Mouse (Mus musculus) ES-E14 (cell line): ENCODE measurements around the gene Dnajc13.

ENCODE experiments used
- HCFC1 ChIP-seq: IDR thresholded peaks from 2 replicates; pipeline ENCODE4 v1.6.1; 2012; ENCODE audit warnings: low read length, inconsistent platforms, borderline replicate concordance; ENCODE audit not compliant: insufficient read depth
- ZC3H11A ChIP-seq: IDR thresholded peaks from 2 replicates; pipeline ENCODE4 v1.6.1; 2012; ENCODE audit warnings: low read depth, mild to moderate bottlenecking, inconsistent platforms, low read length, borderline replicate concordance

- TF ChIP-seq ZC3H11A (no peak), HCFC1 (no peak)
These were observed 51.3 kb downstream of the Dnajc13 start for GRCm38 (mm10) chr9:104211402-104211801.
